Mouse (Mus musculus) myocyte (in vitro differentiated cells): ENCODE measurements around the gene Copg1. TPM values are rescaled to one million over a fixed set of nuclear protein-coding genes. Genes with fewer than 3 reads are reported as not detected.

Experiments used
- H3K27me3 ChIP-seq: one replicate; pipeline ENCODE4 v1.6.1; 2011; ENCODE audit not compliant: control insufficient read depth, insufficient read depth, insufficient read length
- H3K36me3 ChIP-seq: one replicate; pipeline ENCODE4 v1.6.1; 2011; ENCODE audit not compliant: control insufficient read depth, insufficient read depth
- H3K4me2 ChIP-seq: one replicate; pipeline ENCODE4 v1.6.1; 2011; ENCODE audit warnings: low read depth, control low read depth
- H3K4me3 ChIP-seq: one replicate; pipeline ENCODE4 v1.5.1; 2011; ENCODE audit warnings: mild to moderate bottlenecking, control low read depth, moderate library complexity
- H3K79me2 ChIP-seq: one replicate; pipeline ENCODE4 v1.6.1; 2011; ENCODE audit not compliant: control insufficient read depth, insufficient read depth
- H3ac ChIP-seq: one replicate; pipeline ENCODE4 v1.6.1; 2011; ENCODE audit not compliant: control insufficient read depth, insufficient read length
- CEBPB ChIP-seq: IDR thresholded peaks from 2 replicates; pipeline ENCODE4 v1.6.1; 2011; ENCODE audit warnings: mild to moderate bottlenecking, moderate library complexity; ENCODE audit not compliant: poor library complexity, insufficient read depth, severe bottlenecking
- E2F4 ChIP-seq: IDR thresholded peaks from one replicate; pipeline ENCODE4 v1.6.1; 2011; ENCODE audit warnings: mild to moderate bottlenecking, control low read depth, moderate library complexity; ENCODE audit not compliant: insufficient read depth
- MAX ChIP-seq: IDR thresholded peaks from one replicate; pipeline ENCODE4 v1.6.1; 2011; ENCODE audit warnings: low read depth, mild to moderate bottlenecking, control low read depth
- MYOD1 ChIP-seq, 3 experiments: IDR thresholded peaks; one replicate each; pipeline ENCODE4 v1.6.1; 2011; ENCODE audit warnings: control low read depth in 2 of 3, low read depth in 2 of 3, mild to moderate bottlenecking in 2 of 3, moderate library complexity in 1 of 3; ENCODE audit not compliant: insufficient read length in 2 of 3, control insufficient read depth in 1 of 3
- MYOG ChIP-seq, 3 experiments: IDR thresholded peaks; one replicate each; pipeline ENCODE4 v1.6.1; 2011; ENCODE audit warnings: control low read depth in 2 of 3, low read depth in 2 of 3, mild to moderate bottlenecking in 2 of 3; ENCODE audit not compliant: insufficient read length in 2 of 3, control insufficient read depth in 1 of 3, insufficient read depth in 1 of 3
- POLR2A ChIP-seq: IDR thresholded peaks from one replicate; pipeline ENCODE4 v1.6.1; 2011; ENCODE audit warnings: low read depth, mild to moderate bottlenecking, control low read depth, moderate library complexity; ENCODE audit not compliant: insufficient read length
- POLR2AphosphoS2 ChIP-seq: IDR thresholded peaks from one replicate; pipeline ENCODE4 v1.6.1; 2011; ENCODE audit warnings: low read depth, control low read depth; ENCODE audit not compliant: insufficient read length
- REST ChIP-seq: IDR thresholded peaks from one replicate; pipeline ENCODE4 v1.6.1; 2011; ENCODE audit warnings: mild to moderate bottlenecking, control low read depth, moderate library complexity; ENCODE audit not compliant: insufficient read depth, insufficient read length
- SRF ChIP-seq: IDR thresholded peaks from one replicate; pipeline ENCODE4 v1.6.1; 2011; ENCODE audit warnings: low read depth; ENCODE audit not compliant: control insufficient read depth, insufficient read length
- TCF12 ChIP-seq: IDR thresholded peaks from one replicate; pipeline ENCODE4 v1.6.1; 2011; ENCODE audit warnings: mild to moderate bottlenecking, control low read depth; ENCODE audit not compliant: poor library complexity, insufficient read depth, severe bottlenecking
- TCF3 ChIP-seq: IDR thresholded peaks from one replicate; pipeline ENCODE4 v1.6.1; 2011; ENCODE audit warnings: low read depth, control low read depth; ENCODE audit not compliant: insufficient read length
- USF1 ChIP-seq: IDR thresholded peaks from one replicate; pipeline ENCODE4 v1.6.1; 2011; ENCODE audit warnings: low read depth, mild to moderate bottlenecking, control low read depth, moderate library complexity
- polyA plus RNA-seq: library from polyadenylated mRNA; unstranded; fragments of >200 nt; fragmentation: generic; extraction: Trizol; gene quantifications from one replicate; pipeline ENCODE4 v1.2.1, GENCODE M21; 2012; ENCODE audit warnings: missing spikeins

Gene Copg1
- polyA plus RNA-seq, 1 experiment: 94.2 TPM

DNA sequence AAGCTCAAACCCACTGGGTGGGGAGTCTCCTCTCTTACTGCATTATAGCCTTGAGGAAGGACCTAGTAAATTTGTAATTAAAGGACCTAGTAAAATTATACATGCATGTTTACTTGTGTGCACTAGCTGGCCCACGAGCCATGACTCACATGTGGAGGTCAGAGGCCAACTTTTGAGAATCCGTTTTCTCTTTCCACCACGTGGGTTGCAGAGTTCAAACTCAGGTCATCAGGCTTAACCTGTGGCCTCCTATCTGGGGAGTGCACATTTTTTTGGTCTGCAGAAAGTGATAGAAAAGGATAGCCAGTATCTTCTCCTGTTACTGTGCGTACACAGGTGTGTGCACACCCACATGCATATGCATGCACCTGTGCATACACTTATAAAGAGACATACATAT, 8.6 kb upstream of the Copg1 start:
- H3K79me2 ChIP-seq: no peaks in the 10 kb centered on the region
- H3K36me3 ChIP-seq: no peaks in the 10 kb centered on the region
- H3K27me3 ChIP-seq: no peaks in the 10 kb centered on the region
- H3K4me2 ChIP-seq: no peak overlapping the region
- peak; percentile 30 for TF ChIP-seq USF1
- no peak for TF ChIP-seq POLR2AphosphoS2
- no peak overlapping the region for H3K4me3 ChIP-seq
- no peak overlapping the region for H3ac ChIP-seq

DNA sequence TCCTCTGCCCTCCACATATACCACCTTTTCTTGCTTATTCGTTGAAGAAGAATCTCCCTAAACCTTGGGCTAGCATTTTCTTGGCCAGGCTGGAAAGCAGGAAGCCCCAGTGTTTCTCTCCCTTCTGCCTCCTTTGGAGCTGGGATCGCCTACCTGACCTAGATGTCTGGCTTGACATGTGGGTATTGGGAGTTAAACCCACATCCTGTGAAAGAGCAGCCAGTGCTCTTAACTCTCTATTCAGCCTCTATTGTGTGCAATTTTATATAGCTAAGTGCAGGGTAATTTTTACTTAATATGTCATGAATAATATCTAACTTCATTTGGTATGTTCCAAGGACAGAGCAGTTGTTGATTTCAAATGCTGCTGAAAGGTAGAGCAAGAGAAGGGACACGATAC, 8.0 kb upstream of the Copg1 start:
- Histone ChIP-seq H3K27me3 (no peaks in the 10 kb centered on the region), H3K4me3 (no peak overlapping the region), H3K36me3 (no peaks in the 10 kb centered on the region), H3K4me2 (no peak overlapping the region), H3ac (no peak overlapping the region), H3K79me2 (no peaks in the 10 kb centered on the region)
- TF ChIP-seq E2F4: no peak
- TF ChIP-seq TCF12: no peak
- no peak for TF ChIP-seq TCF3
- no peak for TF ChIP-seq MYOG (IDR thresholded peaks at IDR 0.05; ENCODE audit: control insufficient read depth in 1 of 3, insufficient read depth in 1 of 3, insufficient read length in 2 of 3, low read depth in 2 of 3)
- TF ChIP-seq MYOD1 (IDR thresholded peaks at IDR 0.05; ENCODE audit: control insufficient read depth in 1 of 3, insufficient read length in 2 of 3, low read depth in 2 of 3): no peak
- no peak for TF ChIP-seq POLR2AphosphoS2
- TF ChIP-seq POLR2A: no peak
- no peak for TF ChIP-seq SRF
- no peak for TF ChIP-seq MAX
- no peak for TF ChIP-seq REST
- no peak for TF ChIP-seq USF1
- no peak for TF ChIP-seq CEBPB

DNA sequence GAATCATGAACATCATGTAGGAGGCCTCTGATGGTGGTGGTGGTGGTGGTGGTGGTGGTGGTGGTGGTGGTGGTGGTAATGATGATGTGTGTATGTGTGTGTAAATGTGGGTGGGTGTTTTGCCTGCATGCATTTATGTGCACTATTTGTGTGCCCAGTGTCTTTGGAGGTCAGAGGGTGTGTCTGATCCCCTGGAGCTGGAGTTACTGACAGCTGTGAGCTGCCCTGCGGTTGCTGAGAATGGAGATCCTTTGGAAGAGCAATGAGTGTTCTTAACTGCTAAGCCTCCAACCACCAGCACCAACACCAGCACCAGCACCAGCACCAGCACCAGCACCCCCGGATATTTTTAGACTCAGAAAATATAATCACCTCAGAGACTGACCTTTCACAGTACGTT, 5.4 kb upstream of the Copg1 start:
- H3K27me3 ChIP-seq: no peaks in the 10 kb centered on the region
- H3K79me2 ChIP-seq: no peaks in the 10 kb centered on the region
- no peak overlapping the region for H3K4me3 ChIP-seq
- H3ac ChIP-seq: no peak overlapping the region
- H3K4me2 ChIP-seq: no peak overlapping the region
- TF ChIP-seq POLR2AphosphoS2 (no peak), MYOD1 (IDR thresholded peaks at IDR 0.05; ENCODE audit: control insufficient read depth in 1 of 3, insufficient read length in 2 of 3, low read depth in 2 of 3) (peak in 1 of 3 experiments; percentile 63), MYOG (IDR thresholded peaks at IDR 0.05; ENCODE audit: control insufficient read depth in 1 of 3, insufficient read depth in 1 of 3, insufficient read length in 2 of 3, low read depth in 2 of 3) (peak in 2 of 3 experiments; percentile 4 to 65), USF1 (no peak)
- H3K36me3 ChIP-seq: no peaks in the 10 kb centered on the region

DNA sequence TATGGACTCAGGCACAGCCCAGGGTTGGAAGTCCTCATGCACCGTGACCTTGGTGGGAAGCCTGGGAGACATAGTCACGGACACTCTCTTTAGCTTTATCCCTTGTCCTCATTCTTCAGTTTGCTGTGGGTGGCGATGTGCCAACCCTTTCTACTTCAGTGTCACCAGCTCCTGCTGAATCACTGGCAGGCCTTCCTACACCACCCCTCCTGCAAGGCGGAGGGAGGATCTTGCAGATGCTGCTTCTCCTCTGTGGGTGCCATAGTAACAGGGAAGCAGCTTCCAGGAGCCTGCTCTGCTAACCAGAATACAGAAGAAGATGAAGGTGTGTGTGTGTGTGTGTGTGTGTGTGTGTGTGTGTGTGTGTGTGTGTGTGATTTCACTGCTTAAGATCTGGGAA, 4.8 kb upstream of the Copg1 start:
- Histone ChIP-seq H3K27me3 (no peaks in the 10 kb centered on the region), H3K4me2 (peak overlapping the region; percentile 20), H3K79me2 (peaks cover under 1% of the 10 kb centered on the region), H3ac (no peak overlapping the region), H3K4me3 (no peak overlapping the region), H3K36me3 (no peaks in the 10 kb centered on the region)
- TF ChIP-seq REST: no peak
- TF ChIP-seq MYOG (IDR thresholded peaks at IDR 0.05; ENCODE audit: control insufficient read depth in 1 of 3, insufficient read depth in 1 of 3, insufficient read length in 2 of 3, low read depth in 2 of 3): no peak
- TF ChIP-seq E2F4: no peak
- TF ChIP-seq CEBPB: no peak
- TF ChIP-seq POLR2AphosphoS2: no peak
- no peak for TF ChIP-seq MYOD1 (IDR thresholded peaks at IDR 0.05; ENCODE audit: control insufficient read depth in 1 of 3, insufficient read length in 2 of 3, low read depth in 2 of 3)
- no peak for TF ChIP-seq TCF12
- TF ChIP-seq TCF3: no peak
- no peak for TF ChIP-seq MAX
- TF ChIP-seq USF1: no peak
- no peak for TF ChIP-seq SRF
- no peak for TF ChIP-seq POLR2A

DNA sequence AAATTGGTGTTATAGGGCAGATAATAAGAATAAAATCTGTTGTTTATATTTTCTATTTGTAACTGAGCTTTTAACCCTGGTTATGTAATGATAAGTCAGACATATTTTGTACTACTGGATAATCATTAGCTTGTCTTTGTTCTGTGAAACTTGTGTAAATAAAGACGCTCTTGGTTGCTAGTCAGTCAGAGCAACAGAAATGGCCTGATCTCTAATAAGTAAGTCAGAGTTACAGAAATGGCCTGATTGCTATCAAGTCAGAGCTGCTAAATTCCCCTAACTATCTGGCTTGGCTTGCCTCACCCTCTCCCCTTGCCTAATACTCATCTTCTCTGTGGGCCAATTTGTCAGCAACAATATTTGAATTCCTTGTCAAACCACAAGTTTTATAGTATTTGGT, 893 bp upstream of the Copg1 start:
- H3K27me3 ChIP-seq: no peaks in the 10 kb centered on the region
- peaks cover 15% of the 10 kb centered on the region for H3K36me3 ChIP-seq
- TF ChIP-seq E2F4 (no peak), MAX (no peak), MYOG (IDR thresholded peaks at IDR 0.05; ENCODE audit: control insufficient read depth in 1 of 3, insufficient read depth in 1 of 3, insufficient read length in 2 of 3, low read depth in 2 of 3) (no peak), TCF3 (no peak), REST (no peak), USF1 (no peak), MYOD1 (IDR thresholded peaks at IDR 0.05; ENCODE audit: control insufficient read depth in 1 of 3, insufficient read length in 2 of 3, low read depth in 2 of 3) (no peak), CEBPB (no peak), POLR2A (no peak), SRF (no peak), POLR2AphosphoS2 (no peak), TCF12 (no peak)
- no peak overlapping the region for H3K4me3 ChIP-seq
- no peak overlapping the region for H3ac ChIP-seq
- no peak overlapping the region for H3K4me2 ChIP-seq
- peaks cover 23% of the 10 kb centered on the region for H3K79me2 ChIP-seq
